Mouse (Mus musculus) cerebellum, postnatal 14 days (tissue): Measurements from ENCODE around the gene Cog5.
A peak's percentile ranks its signal among the peaks of the same experiment; 100 is the strongest.

Experiments
- DNase-seq, 2 experiments: peaks; one replicate each; pipeline ENCODE4 v3.0.0; 2021; ENCODE audit warnings: mixed read lengths in 2 of 2

The Cog5 gene

GRCm38 (mm10) chr12:31825821-31826220 lies 171.2 kb downstream of the Cog5 start:
- DNase-seq = peak; percentile 29 to 54

- DNase-seq = no peak
These were observed 171.8 kb downstream of the Cog5 start for GRCm38 (mm10) chr12:31826476-31826875.

GRCm38 (mm10) chr12:31835480-31835879 lies 180.8 kb downstream of the Cog5 start:
- no peak for DNase-seq

- no peak for DNase-seq
These were observed 181.5 kb downstream of the Cog5 start for GRCm38 (mm10) chr12:31836211-31836610.

- DNase-seq = no peak
These were observed 183.9 kb downstream of the Cog5 start for GRCm38 (mm10) chr12:31838521-31838920.

- no peak for DNase-seq
These were observed 184.6 kb downstream of the Cog5 start for GRCm38 (mm10) chr12:31839249-31839648.

GRCm38 (mm10) chr12:31846077-31846476 lies 191.4 kb downstream of the Cog5 start:
- DNase-seq = no peak

GRCm38 (mm10) chr12:31848630-31849415 lies 194.2 kb downstream of the Cog5 start:
- peak; percentile 93 to 94 for DNase-seq

GRCm38 (mm10) chr12:31849601-31850000 lies 194.9 kb downstream of the Cog5 start:
- DNase-seq = peak in 1 of 2 experiments; percentile 16

GRCm38 (mm10) chr12:31854039-31854438 lies 199.4 kb downstream of the Cog5 start:
- no peak for DNase-seq

GRCm38 (mm10) chr12:31854817-31855216 lies 200.1 kb downstream of the Cog5 start:
- DNase-seq = no peak

GRCm38 (mm10) chr12:31857784-31858183 lies 203.1 kb downstream of the Cog5 start:
- no peak for DNase-seq

- DNase-seq = no peak
These were observed 208.2 kb downstream of the Cog5 start for GRCm38 (mm10) chr12:31862668-31863538.

GRCm38 (mm10) chr12:31876775-31877174 lies 222.1 kb downstream of the Cog5 start:
- DNase-seq = no peak

- DNase-seq = no peak
These were observed 228.1 kb downstream of the Cog5 start for GRCm38 (mm10) chr12:31882736-31883135.

GRCm38 (mm10) chr12:31884365-31884764 lies 229.7 kb downstream of the Cog5 start:
- no peak for DNase-seq

- no peak for DNase-seq
These were observed 230.4 kb downstream of the Cog5 start for GRCm38 (mm10) chr12:31885084-31885483.

GRCm38 (mm10) chr12:31885844-31886606 lies 231.4 kb downstream of the Cog5 start:
- DNase-seq = no peak

GRCm38 (mm10) chr12:31890685-31891084 lies 236.0 kb downstream of the Cog5 start:
- DNase-seq = no peak

- no peak for DNase-seq
These were observed 237.4 kb downstream of the Cog5 start for GRCm38 (mm10) chr12:31892079-31892478.

GRCm38 (mm10) chr12:31892771-31893170 lies 238.1 kb downstream of the Cog5 start:
- DNase-seq = peak; percentile 63 to 71

- DNase-seq = peak; percentile 45 to 58
These were observed 240.5 kb downstream of the Cog5 start for GRCm38 (mm10) chr12:31895095-31895734.
